Mouse (Mus musculus) inflammation-experienced regulatory T-cells, adult 6 months (primary cell): ENCODE results near the gene 2900011O08Rik. TPM values are rescaled to one million over a fixed set of nuclear protein-coding genes. Genes with fewer than 3 reads are reported as not detected.

Experiments used
- ATAC-seq: one replicate; pipeline ENCODE4 v1.8.0; 2017
- polyA plus RNA-seq, 3 experiments: library from polyadenylated mRNA; unstranded; fragments of 100-300 nt; shearing (Covaris generic); gene quantifications; one replicate each; pipeline ENCODE4 v1.2.1; 2017

Gene 2900011O08Rik
- polyA plus RNA-seq, 3 experiments from 2014 or later = 0.23 to 1.2 TPM; not detected in 1

DNA sequence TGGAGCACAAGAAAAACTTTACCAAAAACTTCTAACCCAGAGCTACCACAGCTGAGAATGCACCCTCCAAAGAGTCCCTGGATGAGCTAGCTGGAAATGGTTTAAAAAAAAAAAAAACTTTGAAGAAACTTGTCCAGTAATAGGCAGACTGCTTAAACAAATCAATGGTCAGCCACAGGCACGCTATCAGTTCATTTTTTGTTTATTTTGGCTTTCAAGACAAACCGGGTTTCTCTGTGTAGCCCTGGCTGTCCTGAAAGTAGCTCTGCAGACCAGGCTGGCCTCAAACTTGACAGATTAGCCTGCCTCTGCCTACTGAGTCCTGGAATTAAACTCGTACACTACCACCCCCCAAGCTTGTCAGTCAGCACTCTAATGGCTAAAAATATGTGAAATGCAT is 156.9 kb downstream of the 2900011O08Rik start:
- no peak for ATAC-seq

DNA sequence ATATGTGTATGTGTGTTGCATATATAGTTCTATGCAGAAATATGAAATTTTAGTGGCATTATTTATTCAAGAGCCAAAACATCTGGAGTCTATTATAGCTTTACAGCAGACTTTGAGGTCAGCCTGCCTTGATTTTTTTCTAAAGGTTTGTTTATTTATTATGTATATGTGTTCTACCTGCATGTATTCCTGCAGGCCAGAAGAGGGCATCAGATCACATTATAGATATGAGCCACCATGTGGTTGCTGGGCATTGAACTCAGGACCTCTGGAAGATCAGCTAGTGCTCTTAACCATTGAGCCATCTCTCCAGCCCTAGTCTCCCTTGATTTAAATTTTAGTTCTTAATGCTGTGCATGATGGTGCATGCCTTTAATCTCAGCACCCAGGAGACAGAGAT is 161.3 kb downstream of the 2900011O08Rik start:
- no peak for ATAC-seq

Other genes with a start within 250 kb of the 2900011O08Rik start
- gene Rrn3, start 205.9 kb upstream of the 2900011O08Rik start, polyA plus RNA-seq = 10 to 100 TPM; 47.8 to 54.8 (median 48.1) TPM
- gene Ntan1, start 167.8 kb upstream of the 2900011O08Rik start, polyA plus RNA-seq = 100 to 1,000 TPM; 146 to 175 (median 156) TPM
- gene Pdxdc1, start 83.5 kb upstream of the 2900011O08Rik start, polyA plus RNA-seq = 10 to 100 TPM; 22.2 to 29.9 (median 23.3) TPM
- gene Mpv17l, start 83.4 kb upstream of the 2900011O08Rik start, polyA plus RNA-seq = under 1 TPM; 0.35 to 0.78 (median 0.58) TPM
- under 1 TPM in 1 of 3 experiments, not detected in 2; 0.19 TPM for gene Ifitm7, start 284 bp downstream of the 2900011O08Rik start, polyA plus RNA-seq
- 100 to 1,000 TPM in 1 of 3 experiments, 10 to 100 TPM in 2; 88.3 to 134 (median 98.5) TPM for gene Nde1, start 176.7 kb downstream of the 2900011O08Rik start, polyA plus RNA-seq
- gene Marf1, start 176.7 kb downstream of the 2900011O08Rik start, polyA plus RNA-seq = 10 to 100 TPM; 31.1 to 35.7 (median 32.0) TPM